Mouse (Mus musculus) left cerebral cortex, adult 18-20 months (tissue): ENCODE measurements at regions not wholly inside any gene's neighbourhood (a gene's known extent, or its start where the extent isn't known, plus 50 kb on each side); places are given as distances from the start of the nearest gene placed in this dataset.

ENCODE experiments used
- DNase-seq, 2 experiments: peaks; one replicate each; pipeline ENCODE4 v3.0.0; 2021 to 2022; ENCODE audit warnings: low spot score in 2 of 2, mixed read lengths in 1 of 2

DNA sequence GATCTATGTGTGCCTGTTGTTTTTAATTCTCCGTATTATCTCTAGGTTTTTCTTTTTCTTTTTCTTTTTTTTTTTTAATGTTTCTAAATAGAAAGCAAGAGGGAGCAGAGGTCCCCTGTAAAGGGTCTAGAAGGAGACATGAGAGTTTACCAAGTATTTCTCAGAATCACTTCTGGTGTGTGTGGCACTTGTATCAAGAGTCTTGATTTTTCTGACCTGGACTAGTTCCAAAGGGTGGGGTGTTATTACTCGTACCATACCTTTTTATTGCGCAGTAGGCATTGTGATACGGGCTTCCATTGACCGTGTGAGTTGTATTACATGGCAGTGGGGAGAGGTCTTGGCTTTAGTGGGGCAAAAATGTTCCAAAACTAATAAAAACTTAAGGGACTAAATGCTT lies 63.2 kb upstream of the Bmp6 start:
- DNase-seq: no peak

DNA sequence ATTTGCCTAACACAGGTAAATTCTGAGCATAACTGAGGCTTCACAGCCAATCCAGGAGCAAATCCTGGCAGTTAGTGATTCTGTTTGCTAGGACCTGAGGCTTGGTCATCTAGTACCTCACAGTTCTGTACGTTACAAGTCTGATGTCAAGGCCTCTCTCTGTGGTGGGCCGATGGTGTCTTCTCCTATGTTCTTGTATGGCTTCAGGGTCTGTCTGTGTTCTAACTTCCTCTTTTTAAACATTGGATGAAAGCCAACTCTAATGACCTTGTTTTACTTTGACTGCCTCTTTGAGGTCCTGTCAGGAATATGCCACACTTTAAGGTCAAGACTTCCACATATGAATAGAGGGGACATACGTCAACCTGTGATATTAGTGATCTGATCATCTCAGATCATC lies 56.9 kb upstream of the Bmp6 start:
- DNase-seq: no peak

GRCm38 (mm10) chr13:38288572-38289440 lies 56.1 kb upstream of the Bmp6 start:
- DNase-seq: no peak

DNA sequence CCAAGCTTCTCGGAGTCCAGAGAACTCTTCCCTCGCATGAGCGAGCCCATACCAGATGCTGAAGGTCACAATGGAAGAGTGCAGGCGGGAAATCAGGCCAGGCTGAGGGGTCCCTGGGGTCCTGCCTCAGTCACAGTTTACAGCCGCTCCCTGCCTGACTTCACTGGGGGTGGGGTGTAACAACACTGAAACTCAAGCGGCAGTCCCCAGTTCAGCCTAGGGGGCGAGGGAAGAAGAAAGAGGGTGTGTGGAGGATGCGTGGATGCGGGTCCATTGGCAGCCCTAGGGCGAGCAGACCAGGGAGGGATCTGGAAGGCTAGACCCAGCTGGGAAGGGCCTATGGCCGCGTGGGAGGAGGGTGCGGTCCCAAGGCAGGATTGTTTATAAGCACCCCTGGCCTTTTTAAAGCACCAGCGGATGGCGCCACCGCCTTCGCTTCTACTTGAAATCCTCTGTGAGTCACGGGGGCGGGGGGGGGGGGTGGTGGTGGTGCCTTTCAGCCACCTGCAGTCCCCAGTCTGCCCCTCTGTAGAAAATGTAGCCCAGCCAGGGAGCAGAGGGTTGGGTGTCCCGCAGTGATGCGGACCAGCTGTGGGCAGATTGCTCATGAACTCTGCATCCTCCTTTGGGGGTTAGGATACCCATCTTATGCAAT lies 54.5 kb upstream of the Bmp6 start:
- peak in 1 of 2 experiments; percentile 4 for DNase-seq

- no peak for DNase-seq
These were observed 53.4 kb upstream of the Bmp6 start for GRCm38 (mm10) chr13:38291487-38291886.
